Mouse (Mus musculus) intestine, postnatal 0 days (tissue): ENCODE results near the gene Fbxo21. TPM values are rescaled to one million over a fixed set of nuclear protein-coding genes. Genes with fewer than 3 reads are reported as not detected.

Source experiments
- ATAC-seq: fragments of 200-750 bp; cut with Nextera tagmentation; 2 replicates; pipeline ENCODE4 v1.8.0; 2017; ENCODE audit warnings: mild to moderate bottlenecking, moderate TSS enrichment, moderate library complexity
- H3K27ac ChIP-seq: fragments of 300-500 bp; sonication (generic); 2 replicates; pipeline ENCODE4 v1.5.1; 2014; ENCODE audit warnings: mild to moderate bottlenecking, low read depth, low read length, moderate library complexity
- H3K27me3 ChIP-seq: fragments of 300-500 bp; sonication (generic); replicated peaks from 2 replicates; pipeline ENCODE4 v1.6.1; 2014; ENCODE audit warnings: low read length, mixed read lengths; ENCODE audit not compliant: control insufficient read depth, insufficient read depth
- H3K36me3 ChIP-seq: fragments of 300-500 bp; sonication (generic); 2 replicates; pipeline ENCODE4 v1.6.1; 2014; ENCODE audit warnings: mild to moderate bottlenecking, moderate library complexity; ENCODE audit not compliant: control insufficient read depth, insufficient read depth
- H3K4me1 ChIP-seq: fragments of 300-500 bp; sonication (generic); replicated peaks from 2 replicates; pipeline ENCODE4 v1.6.1; 2014; ENCODE audit warnings: antibody characterized with exemption, low read length, mixed read lengths; ENCODE audit not compliant: control insufficient read depth, insufficient read depth
- H3K4me2 ChIP-seq: fragments of 300-500 bp; sonication (generic); replicated peaks from 2 replicates; pipeline ENCODE4 v1.6.1; 2014; ENCODE audit warnings: low read depth, mild to moderate bottlenecking, moderate library complexity
- H3K4me3 ChIP-seq: fragments of 300-500 bp; sonication (generic); 2 replicates; pipeline ENCODE4 v1.5.1; 2014; ENCODE audit warnings: low read depth, low read length
- H3K9ac ChIP-seq: fragments of 300-500 bp; sonication (generic); 2 replicates; pipeline ENCODE4 v1.6.1; 2014; ENCODE audit warnings: mild to moderate bottlenecking, low read depth, low read length
- H3K9me3 ChIP-seq: fragments of 300-500 bp; sonication (generic); 2 replicates; pipeline ENCODE4 v1.6.1; 2016; ENCODE audit warnings: mixed run types; ENCODE audit not compliant: control insufficient read depth
- CTCF ChIP-seq: sonication (generic); IDR thresholded peaks from 2 replicates; pipeline ENCODE4 v1.5.1; 2016; ENCODE audit warnings: low read depth, mild to moderate bottlenecking, control low read depth, antibody characterized with exemption, moderate library complexity
- WGBS: fragments of 180-500 bp; shearing (Covaris S2); extraction: QIAGEN DNeasy Blood & Tissue Kit; methylation state at CpG from one replicate; pipeline ENCODE4 v1.1.7; 2014; 5-methylcytosine and 5-hydroxymethylcytosine counted together
- polyA plus RNA-seq: library from polyadenylated mRNA; unstranded; fragments of >200 nt; fragmentation: Nextera tagmentation; extraction: Ambion mirVana; gene quantifications from 2 replicates; pipeline ENCODE4 v1.2.1, GENCODE M21; 2015

Fbxo21 gene
- polyA plus RNA-seq, 1 experiment from 2014 or later, result 20.7 TPM

DNA sequence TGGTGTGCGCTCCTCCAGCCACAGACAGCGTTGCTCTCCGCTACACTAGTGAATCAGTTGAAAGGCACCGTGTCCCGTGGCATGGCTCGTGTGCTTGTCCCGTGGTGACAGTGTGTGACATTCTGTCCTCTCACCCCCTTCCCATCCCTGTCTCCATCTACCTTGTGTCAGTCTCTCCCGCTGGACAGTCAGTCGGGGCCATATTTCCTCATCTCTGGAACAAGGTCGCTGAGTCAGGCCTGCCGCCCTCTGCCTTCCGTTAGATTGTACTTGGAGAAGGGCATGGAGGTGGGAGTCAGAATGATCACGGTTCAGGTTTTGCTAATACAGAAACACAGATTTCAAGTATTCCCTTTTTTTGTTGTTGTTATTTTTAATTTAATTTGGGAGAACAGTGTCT, 31.8 kb downstream of the Fbxo21 start:
- Histone ChIP-seq H3K36me3 (peaks cover 49% of the 10 kb centered on the region; the same call in 1 of the 2 replicates), H3K9ac (no peak overlapping the region), H3K4me3 (no peak overlapping the region), H3K27me3 (no peaks in the 10 kb centered on the region), H3K4me2 (no peak overlapping the region), H3K27ac (no peak overlapping the region), H3K9me3 (no peaks in the 10 kb centered on the region), H3K4me1 (no peaks in the 10 kb centered on the region)
- no peak for ATAC-seq
- 90% methylated on average over 13 of the region's 13 CpGs for WGBS
- TF ChIP-seq CTCF, result no peak

DNA sequence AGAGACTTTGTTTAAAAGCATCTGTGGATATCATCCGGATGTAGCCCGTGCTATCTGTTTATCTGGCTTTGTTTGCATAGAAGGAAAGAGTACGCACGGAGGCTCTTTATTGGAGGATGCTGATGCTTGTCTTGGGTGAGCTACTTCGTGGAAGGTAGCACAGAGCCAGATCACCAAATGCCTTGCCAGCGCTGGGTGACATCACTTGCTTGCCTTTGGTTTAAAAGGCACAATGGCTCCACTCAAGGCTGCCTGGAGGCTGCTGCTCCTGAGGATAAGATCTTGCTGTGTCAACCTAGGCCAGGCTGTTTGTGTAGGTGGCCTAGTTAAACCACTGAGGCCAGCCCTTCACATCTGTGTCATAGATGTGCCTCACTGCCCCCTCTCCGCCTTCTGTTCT, 34.3 kb downstream of the Fbxo21 start:
- no peak for ATAC-seq
- H3K27ac ChIP-seq, result no peak overlapping the region
- no peak overlapping the region for H3K4me3 ChIP-seq
- no peak overlapping the region for H3K9ac ChIP-seq
- H3K4me1 ChIP-seq, result no peaks in the 10 kb centered on the region
- no peaks in the 10 kb centered on the region for H3K27me3 ChIP-seq
- no peaks in the 10 kb centered on the region for H3K9me3 ChIP-seq
- 46% methylated on average over 7 of the region's 7 CpGs for WGBS
- TF ChIP-seq CTCF, result no peak
- H3K36me3 ChIP-seq, result peaks cover 37% of the 10 kb centered on the region; the same call in 1 of the 2 replicates
- H3K4me2 ChIP-seq, result no peak overlapping the region

GRCm38 (mm10) chr5:118011796-118012195, 35.3 kb downstream of the Fbxo21 start:
- Histone ChIP-seq H3K4me1 (no peaks in the 10 kb centered on the region), H3K36me3 (peaks cover 28% of the 10 kb centered on the region; the same call in 1 of the 2 replicates), H3K9me3 (no peaks in the 10 kb centered on the region), H3K27ac (no peak overlapping the region), H3K4me2 (no peak overlapping the region), H3K9ac (no peak overlapping the region), H3K27me3 (no peaks in the 10 kb centered on the region), H3K4me3 (no peak overlapping the region)
- no peak for TF ChIP-seq CTCF
- no peak for ATAC-seq
- WGBS, result 79% methylated on average over 7 of the region's 7 CpGs

- H3K4me1 ChIP-seq, result no peaks in the 10 kb centered on the region
- H3K27ac ChIP-seq, result no peak overlapping the region
- no peak overlapping the region for H3K9ac ChIP-seq
- H3K27me3 ChIP-seq, result no peaks in the 10 kb centered on the region
- WGBS, result 32% methylated on average over 12 of the region's 12 CpGs
- peaks cover 4% of the 10 kb centered on the region; the same call in 1 of the 2 replicates for H3K36me3 ChIP-seq
- no peak for ATAC-seq
- H3K4me3 ChIP-seq, result no peak overlapping the region
- no peak overlapping the region for H3K4me2 ChIP-seq
- TF ChIP-seq CTCF, result no peak
- no peaks in the 10 kb centered on the region for H3K9me3 ChIP-seq
Measured at GRCm38 (mm10) chr5:118015028-118015427, 38.5 kb downstream of the Fbxo21 start.

DNA sequence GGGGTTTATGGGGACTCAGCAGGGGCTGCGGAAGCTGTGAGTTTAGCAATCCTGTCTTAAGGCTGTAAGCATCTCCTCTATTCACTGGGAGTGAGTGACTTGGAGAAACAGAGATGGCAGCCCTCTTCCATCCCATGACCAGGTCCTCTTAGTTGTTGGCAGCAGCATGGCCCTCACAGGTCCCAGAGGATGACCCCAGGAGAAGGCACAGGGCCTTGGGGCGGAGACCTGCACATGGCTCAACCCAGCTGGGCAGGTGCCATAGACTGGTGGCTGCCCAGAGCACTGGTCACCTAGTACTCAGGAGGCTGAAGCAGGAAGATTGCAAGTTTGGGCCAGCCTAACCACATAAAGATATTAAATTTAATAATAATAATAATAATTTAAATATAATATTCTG, 39.1 kb downstream of the Fbxo21 start:
- Histone ChIP-seq H3K9me3 (no peaks in the 10 kb centered on the region), H3K27ac (no peak overlapping the region), H3K27me3 (no peaks in the 10 kb centered on the region), H3K36me3 (no peaks in the 10 kb centered on the region), H3K9ac (no peak overlapping the region), H3K4me1 (no peaks in the 10 kb centered on the region), H3K4me2 (no peak overlapping the region), H3K4me3 (no peak overlapping the region)
- no peak for ATAC-seq
- 93% methylated on average over 2 of the region's 2 CpGs for WGBS
- no peak for TF ChIP-seq CTCF

DNA sequence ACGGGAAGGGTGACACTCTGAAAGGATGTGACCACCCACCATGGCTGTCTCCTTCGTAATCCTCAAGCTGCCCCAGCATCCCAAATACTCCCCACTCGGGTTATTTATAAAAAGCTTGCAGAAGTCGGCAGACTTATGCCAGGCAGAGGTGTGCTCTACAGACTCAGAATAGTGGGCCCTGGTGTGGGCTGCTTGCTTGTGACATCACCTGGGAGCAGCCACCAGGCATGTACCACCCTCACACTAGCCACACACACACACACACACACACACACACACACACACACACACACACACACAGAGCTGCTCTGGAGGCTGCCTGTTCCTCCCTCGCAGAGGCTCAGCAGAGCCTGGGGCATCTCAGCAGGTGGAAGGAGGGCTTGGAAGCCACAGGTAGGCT, 41.0 kb downstream of the Fbxo21 start:
- 63% methylated on average over 5 of the region's 5 CpGs for WGBS
- no peak overlapping the region for H3K9ac ChIP-seq
- TF ChIP-seq CTCF, result no peak

DNA sequence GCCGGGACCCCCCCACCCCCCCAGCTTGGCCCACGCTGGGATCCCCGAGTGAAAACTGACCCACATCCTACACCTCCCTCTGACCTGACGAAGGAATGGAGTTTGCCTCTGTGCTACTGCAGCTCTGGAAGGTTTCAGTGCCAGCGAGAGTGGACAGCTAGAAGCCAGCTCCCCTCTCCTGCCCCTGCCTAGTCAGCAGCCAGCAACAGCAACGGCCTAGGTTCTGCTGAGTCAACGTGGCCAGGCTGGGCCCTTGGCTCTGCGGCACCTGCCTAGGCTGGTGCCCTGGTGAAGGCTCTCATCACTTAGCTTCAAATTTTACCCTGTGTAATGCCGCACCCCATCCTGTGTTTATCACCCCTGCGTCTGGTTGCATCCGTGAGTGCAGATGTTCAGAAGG, 43.4 kb downstream of the Fbxo21 start:
- no peak for ATAC-seq
- Histone ChIP-seq H3K27ac (no peak overlapping the region), H3K4me1 (no peaks in the 10 kb centered on the region), H3K4me2 (no peak overlapping the region), H3K4me3 (no peak overlapping the region), H3K36me3 (no peaks in the 10 kb centered on the region), H3K9me3 (no peaks in the 10 kb centered on the region), H3K9ac (no peak overlapping the region), H3K27me3 (no peaks in the 10 kb centered on the region)
- no peak for TF ChIP-seq CTCF
- WGBS, result 74% methylated on average over 11 of the region's 11 CpGs

More for the DNA sequence above, 41.0 kb downstream of the Fbxo21 start:
- H3K4me3 ChIP-seq, result no peak overlapping the region
- no peaks in the 10 kb centered on the region for H3K27me3 ChIP-seq
- no peaks in the 10 kb centered on the region for H3K9me3 ChIP-seq
- no peak overlapping the region for H3K27ac ChIP-seq
- H3K4me1 ChIP-seq, result no peaks in the 10 kb centered on the region
- no peak for ATAC-seq
- H3K4me2 ChIP-seq, result no peak overlapping the region
- H3K36me3 ChIP-seq, result no peaks in the 10 kb centered on the region
